8 mouse cellular contexts compared by ENCODE assay signal in the genomic region with DNA sequence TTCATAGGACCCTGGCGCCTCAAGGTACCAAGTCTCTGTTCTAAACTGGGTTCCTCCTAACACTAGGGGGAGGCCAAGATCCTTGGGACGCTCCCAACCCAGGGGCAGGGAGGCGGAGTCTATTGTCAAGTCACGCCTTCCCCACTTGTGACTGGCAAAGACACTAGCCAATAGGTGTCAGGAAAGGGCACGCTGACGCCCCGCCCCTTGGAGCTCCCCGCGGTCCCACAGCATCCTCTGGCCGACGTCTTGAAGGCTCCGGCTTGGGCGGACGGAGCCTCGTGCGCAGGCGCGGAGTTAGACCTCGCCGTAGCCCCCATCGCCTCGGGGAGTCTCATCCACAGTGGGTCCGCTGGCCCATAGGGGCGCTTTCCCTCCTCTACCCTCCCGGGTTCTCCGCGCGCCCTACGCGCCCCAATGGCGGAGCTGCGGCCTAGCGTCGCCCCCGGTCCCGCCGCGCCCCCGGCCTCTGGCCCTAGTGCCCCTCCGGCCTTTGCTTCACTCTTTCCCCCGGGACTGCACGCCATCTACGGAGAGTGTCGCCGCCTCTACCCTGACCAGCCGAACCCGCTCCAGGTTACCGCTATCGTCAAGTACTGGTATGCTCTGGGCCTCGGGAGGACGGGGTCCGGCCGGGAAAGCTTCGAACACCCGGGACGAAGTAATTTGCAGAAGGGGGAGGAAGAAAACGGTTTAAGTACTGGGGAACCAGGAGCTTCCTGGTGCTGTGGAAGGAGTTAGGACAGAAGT. TPM values are rescaled to one million over a fixed set of nuclear protein-coding genes. Genes with fewer than 3 reads are reported as not detected.
A peak's percentile ranks its signal among the peaks of the same experiment; 100 is the strongest.
DNase-seq lines count a peak whose midpoint lies in the region; ATAC-seq lines count a peak whose summit lies in the region.

A gene (plus strand): TSS at position 211 of the 750 bp plus-strand sequence.

- H3K4me2 ChIP-seq in intestine, embryonic 14.5 days (ENCODE audit: low read length), result peak within 1 kb of the TSS; percentile 88

- DNase-seq in adrenal gland, adult (ENCODE audit: inconsistent age in 2 of 2, low spot score in 1 of 2), result peak; percentile 99 to 100
- DNase-seq in embryo, embryonic 10.5 days (ENCODE audit: low spot score), result peak; percentile 100
- DNase-seq in gastrocnemius, postnatal 25 days, result peak; percentile 96
- peak; percentile 96 for DNase-seq in intestine, embryonic 14.5 days (ENCODE audit: low spot score)
- peak; percentile 99 for DNase-seq in left cerebral cortex, postnatal 14 days (ENCODE audit: low spot score in 2 of 2)
- DNase-seq in mesoderm, embryonic 11.5 days (ENCODE audit: low read depth, low spot score), result peak; percentile 99
- DNase-seq in right cerebral cortex, postnatal 36 days (ENCODE audit: low spot score in 2 of 2), result peak; percentile 98
- DNase-seq in yolk sac, embryonic 10.5 days (ENCODE audit: low spot score), result peak; percentile 98

- peak within 1 kb of the TSS; percentile 83 for H3K27ac ChIP-seq in intestine, embryonic 14.5 days (ENCODE audit: low read depth)

- under 1% methylated on average over 56 of the region's 57 CpGs for WGBS in intestine, embryonic 14.5 days

- H3K27me3 ChIP-seq in intestine, embryonic 14.5 days (replicated peaks; ENCODE audit: control insufficient read depth, insufficient read depth, low read length), result no peaks in the 10 kb centered on the region

- peak within 1 kb of the TSS; percentile 90 for H3K4me3 ChIP-seq in intestine, embryonic 14.5 days (ENCODE audit: low read depth, low read length)

- H3K9ac ChIP-seq in intestine, embryonic 14.5 days (ENCODE audit: low read length), result peak within 1 kb of the TSS; percentile 81

- peaks cover 30% of the 10 kb centered on the region for H3K4me1 ChIP-seq in intestine, embryonic 14.5 days (replicated peaks; ENCODE audit: control insufficient read depth, insufficient read depth, low read length)

- peaks cover 7% of the 10 kb centered on the region for H3K36me3 ChIP-seq in intestine, embryonic 14.5 days (ENCODE audit: control insufficient read depth, insufficient read depth, low read length)

- H3K9me3 ChIP-seq in intestine, embryonic 14.5 days (ENCODE audit: control insufficient read depth, low read length), result no peaks in the 10 kb centered on the region

- intact Hi-C loops in left cerebral cortex, postnatal 14 days (cut with DNase I), result loop anchor here (1.0 to 5.0 kb wide), 2 partner anchors 47 to 105 kb away; a partner anchor contains a TSS

- peak; percentile 89 for ATAC-seq in intestine, embryonic 14.5 days (replicated peaks; ENCODE audit: low FRiP score, low TSS enrichment, low read depth)

RNA-seq across cellular contexts. Expression of the gene that starts here (rescaled TPM):
- total RNA-seq in gastrocnemius, postnatal 25 days (2021), result 1 to 10 TPM; 6.0 to 6.1 TPM
- polyA plus RNA-seq in intestine, embryonic 14.5 days (2014; fragmentation: Nextera tagmentation; extraction: Ambion mirVana), result 30.3 and 32.3 TPM in 2 replicates
- total RNA-seq in left cerebral cortex, postnatal 14 days (2021), result 10 to 100 TPM; 16.8 to 18.6 TPM

Comparison
In these comparisons a context has a peak if more than half of its experiments do, and no peak if none do; other contexts are left out.
1. Peak in every context shown above with its lines: DNase-seq, ATAC-seq, H3K4me3 ChIP-seq and H3K27ac ChIP-seq.